Mouse (Mus musculus): ENCODE results near the gene Nkd2.

Gene Nkd2

DNA sequence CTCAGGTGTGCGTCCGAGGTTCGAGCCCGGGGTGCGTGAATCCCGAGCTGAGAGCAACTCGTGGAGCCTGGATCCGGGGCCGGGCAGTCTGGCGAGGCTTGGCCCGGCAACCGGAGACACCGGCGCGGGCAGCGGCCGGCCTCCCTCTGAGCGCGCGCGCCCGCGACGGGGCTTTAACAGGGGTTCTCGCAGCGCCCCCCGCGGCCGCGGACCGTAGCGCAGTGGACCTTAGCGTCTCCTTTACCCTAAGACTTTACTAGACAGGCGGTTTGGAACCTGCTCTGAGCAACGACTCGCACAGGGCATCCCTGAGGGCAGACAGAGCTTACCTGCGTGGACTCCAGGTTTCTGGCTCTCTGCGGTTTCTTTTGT, at the start of gene Nkd2:
Nkd2 (minus strand) TSS at position 167 of the 372 bp plus-strand sequence.
- peak; percentile 57 to 85 for DNase-seq (ENCODE audit: low spot score in 2 of 2)

GRCm38 (mm10) chr13:73892493-73893178, 45.2 kb upstream of the Nkd2 start:
- no peak for DNase-seq (ENCODE audit: low spot score in 2 of 2)

DNA sequence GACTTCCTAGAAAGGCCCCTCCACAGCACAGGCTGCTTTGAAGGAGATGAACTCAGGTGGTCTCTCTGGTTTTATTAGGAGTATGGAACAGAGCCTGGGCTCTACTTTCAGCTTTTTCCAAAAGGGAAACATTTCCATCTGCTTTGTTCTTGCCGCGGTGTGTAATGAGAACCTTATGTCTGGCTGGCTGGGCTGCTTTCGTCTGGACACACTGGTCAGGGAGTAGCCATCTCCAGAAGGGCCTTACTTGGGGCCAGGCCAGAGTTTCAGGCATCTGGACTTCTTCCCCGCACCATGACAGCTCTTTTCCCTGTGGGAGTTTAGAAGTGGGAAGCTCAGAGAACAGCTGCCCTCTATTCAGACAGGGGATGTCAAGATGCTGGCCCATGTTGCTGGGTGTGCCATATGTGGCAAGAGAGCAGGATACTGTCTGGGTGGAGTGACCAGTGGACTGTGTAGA, 40.0 kb upstream of the Nkd2 start:
- DNase-seq (ENCODE audit: low spot score in 2 of 2) = no peak

DNA sequence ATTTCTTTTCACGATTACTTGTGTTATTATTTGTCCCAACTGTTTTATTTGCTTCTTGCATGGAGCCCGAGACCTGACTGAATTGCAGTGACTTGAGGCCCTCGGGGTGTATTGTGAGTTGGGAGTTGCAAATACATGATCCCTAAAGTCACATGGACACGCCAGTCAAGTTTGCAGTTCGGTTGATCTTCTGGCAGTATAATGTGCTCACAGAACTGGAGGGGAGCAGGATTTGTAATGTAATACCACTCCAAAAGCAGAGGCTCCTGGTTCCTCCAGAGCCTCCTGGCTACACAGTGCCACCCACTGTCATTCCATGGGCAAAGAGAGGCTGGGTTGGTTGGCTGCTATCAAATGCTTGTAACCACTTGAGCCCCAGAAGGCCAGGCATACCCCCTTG, 39.2 kb upstream of the Nkd2 start:
- DNase-seq (ENCODE audit: low spot score in 2 of 2) = no peak

DNA sequence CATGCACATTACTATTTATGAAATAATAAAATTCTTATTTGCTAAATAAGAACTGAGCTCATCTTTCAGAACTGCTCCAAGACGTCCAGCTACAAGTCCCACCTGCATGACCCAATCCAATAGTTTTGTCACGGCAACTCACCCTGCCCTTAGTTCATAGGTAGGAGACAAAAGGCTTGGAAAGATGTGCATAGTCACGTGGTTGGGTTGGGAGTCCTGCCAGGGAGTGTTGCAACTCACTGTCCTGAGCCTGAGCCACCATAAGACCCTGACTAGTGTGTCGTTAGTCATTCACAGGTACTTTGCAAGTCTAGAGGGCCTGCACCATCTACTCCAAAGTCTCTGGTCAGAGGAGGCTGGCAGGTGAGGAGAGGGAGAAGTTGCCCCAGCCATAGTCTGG, 38.6 kb upstream of the Nkd2 start:
- DNase-seq (ENCODE audit: low spot score in 2 of 2) = no peak

- DNase-seq (ENCODE audit: low spot score in 2 of 2) = no peak
These were observed 38.2 kb upstream of the Nkd2 start for GRCm38 (mm10) chr13:73885656-73886055.

DNA sequence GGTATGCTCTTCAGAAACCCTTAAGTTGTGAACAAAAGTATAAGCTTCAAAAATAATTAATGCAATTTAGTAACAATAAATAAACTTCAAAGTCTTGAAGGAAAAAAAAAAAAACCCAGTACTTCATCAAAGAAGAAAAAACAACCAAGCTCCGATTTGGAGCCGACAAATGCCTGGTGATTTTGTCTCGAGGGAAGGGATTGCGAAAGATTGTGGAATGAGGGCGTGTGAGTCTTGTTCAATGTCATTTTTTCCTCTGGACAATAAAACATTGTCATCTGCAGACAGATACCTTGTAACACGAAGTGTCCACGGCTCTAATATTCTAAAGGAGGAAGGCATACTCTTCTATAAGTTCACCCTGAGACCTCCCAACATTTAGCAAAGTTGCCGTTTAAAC, 33.9 kb upstream of the Nkd2 start:
- no peak for DNase-seq (ENCODE audit: low spot score in 2 of 2)

DNA sequence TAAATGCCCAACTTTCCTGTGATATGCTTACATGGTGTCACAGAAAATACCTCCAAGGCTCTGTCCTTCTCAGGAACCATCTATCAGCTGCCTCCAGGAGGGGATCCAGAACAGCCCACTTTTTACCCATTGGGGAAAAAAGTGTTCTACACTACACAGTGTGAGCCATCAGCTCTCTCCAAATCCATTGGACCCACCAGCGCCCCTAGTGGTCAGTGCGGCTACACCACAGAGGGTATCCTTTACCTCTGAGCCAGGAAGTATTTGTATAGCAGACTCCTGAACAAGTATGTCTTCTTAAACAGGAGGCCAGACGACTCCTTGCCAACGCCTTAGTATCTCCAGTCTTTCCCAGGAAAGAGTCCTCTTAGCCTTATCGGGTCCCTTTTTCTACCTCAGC, 32.4 kb upstream of the Nkd2 start:
- peak; percentile 38 to 82 for DNase-seq (ENCODE audit: low spot score in 2 of 2)

GRCm38 (mm10) chr13:73872159-73872558, 24.7 kb upstream of the Nkd2 start:
- DNase-seq (ENCODE audit: low spot score in 2 of 2) = no peak

DNA sequence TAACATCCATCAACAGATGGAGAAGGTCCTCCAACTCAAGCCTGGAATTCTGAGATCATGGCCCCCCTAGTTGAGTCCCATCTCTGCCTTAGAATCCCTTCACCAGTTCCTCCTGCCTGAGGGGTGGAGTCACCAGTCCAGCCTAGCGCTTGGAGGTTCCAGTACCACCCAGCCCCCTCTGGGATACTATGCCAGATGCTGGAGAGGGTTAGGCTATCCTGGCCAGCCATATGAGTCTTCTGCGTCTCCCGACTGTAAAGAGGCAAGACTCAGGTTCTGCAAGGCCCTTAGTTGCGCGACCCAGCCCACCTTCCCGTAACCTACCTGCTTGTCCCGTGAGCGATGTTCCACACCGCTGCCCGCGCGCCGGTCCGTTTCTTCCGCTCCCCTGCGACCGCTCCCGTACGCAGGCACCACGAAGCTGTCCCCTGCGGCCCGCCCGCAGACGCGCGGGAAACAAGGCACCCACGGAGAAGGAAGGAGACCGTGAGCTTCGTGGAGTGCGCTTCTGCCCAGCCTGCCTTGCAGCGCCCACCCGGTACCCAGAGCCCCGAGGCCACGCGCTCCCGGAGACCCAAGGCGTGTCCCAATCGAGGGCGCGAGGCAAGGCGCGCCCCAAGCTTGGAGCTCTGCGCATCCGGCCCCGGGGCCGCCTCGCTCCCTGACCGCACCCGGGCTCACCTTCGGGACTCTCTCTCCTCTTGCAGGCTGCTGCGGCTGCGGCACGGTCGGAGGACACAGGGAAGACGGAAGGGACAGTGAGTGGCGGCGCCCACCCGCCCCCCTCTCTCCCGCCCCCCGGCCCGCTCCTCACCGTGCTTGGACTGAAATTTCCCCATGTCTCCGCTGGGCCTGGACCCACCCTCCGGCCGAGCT, 604 bp downstream of the Nkd2 start:
- DNase-seq (ENCODE audit: low spot score in 2 of 2) = peak in 1 of 2 experiments; percentile 20

GRCm38 (mm10) chr13:73842696-73843095, 4.7 kb downstream of the Nkd2 start:
- DNase-seq (ENCODE audit: low spot score in 2 of 2) = no peak

- DNase-seq (ENCODE audit: low spot score in 2 of 2) = no peak
These were observed 7.7 kb downstream of the Nkd2 start for GRCm38 (mm10) chr13:73839740-73840139.

DNA sequence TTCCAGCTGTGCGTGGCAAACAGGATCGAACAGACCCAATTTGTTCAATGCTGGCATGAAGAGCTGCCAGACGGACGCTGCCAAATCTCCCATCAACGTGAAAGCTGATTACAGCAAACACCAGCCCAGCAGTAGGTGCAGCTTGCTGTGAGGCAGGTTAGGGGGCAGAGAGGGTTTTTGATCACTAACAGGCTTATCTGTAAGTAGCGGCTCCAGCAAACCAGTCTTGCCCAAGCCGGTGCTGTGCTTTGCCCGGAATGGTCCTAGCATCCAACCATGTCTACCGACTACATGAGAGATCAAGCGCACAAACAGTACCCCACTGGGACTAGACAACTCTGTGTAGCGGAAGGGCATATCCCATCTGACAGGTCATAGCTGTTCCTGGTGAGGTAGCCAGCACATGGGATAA, 8.3 kb downstream of the Nkd2 start:
- DNase-seq (ENCODE audit: low spot score in 2 of 2) = no peak

GRCm38 (mm10) chr13:73837708-73838107, 9.7 kb downstream of the Nkd2 start:
- DNase-seq (ENCODE audit: low spot score in 2 of 2) = no peak

DNA sequence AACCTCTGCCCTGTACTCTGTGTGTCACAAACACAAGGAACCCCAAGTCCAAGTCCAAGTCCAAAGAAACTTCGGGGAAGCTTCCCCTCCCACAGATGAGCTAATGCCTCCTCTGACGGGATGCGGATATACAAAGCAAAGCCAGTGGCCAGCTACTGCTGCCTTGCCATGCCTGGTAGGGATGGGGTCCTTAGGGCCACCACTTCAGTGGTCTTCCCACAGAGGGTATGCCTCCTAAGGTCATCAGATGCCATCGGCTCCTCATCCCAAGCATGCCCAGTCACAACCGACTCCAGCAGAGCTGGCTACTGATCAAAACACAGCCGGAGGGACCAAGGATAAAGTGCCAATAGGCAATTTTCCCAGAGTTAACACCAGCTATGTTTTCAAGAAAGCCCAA, 10.9 kb downstream of the Nkd2 start:
- DNase-seq (ENCODE audit: low spot score in 2 of 2) = no peak

- DNase-seq (ENCODE audit: low spot score in 2 of 2) = no peak
These were observed 11.6 kb downstream of the Nkd2 start for GRCm38 (mm10) chr13:73835791-73836190.

GRCm38 (mm10) chr13:73833809-73834208, 13.6 kb downstream of the Nkd2 start:
- no peak for DNase-seq (ENCODE audit: low spot score in 2 of 2)

DNA sequence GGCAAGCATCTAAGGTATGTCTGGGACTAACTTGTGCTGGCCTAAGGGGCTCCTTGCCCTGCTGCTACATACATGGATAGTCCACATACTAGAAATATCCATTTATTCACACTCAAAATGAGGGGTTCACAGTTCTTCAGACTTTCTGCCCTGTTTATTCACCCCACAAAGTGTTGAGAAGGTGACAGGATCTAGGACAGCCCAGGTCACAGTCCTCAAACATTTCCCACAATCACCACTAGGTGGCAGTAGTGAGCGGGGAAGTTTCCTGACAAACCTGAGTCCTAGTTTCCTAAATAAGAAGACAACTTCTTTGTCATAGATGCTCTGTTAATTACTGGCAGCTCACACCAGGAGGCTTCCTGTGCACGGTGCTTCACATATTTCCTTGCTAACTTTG, 15.9 kb downstream of the Nkd2 start:
- DNase-seq (ENCODE audit: low spot score in 2 of 2) = peak; percentile 44 to 63

DNA sequence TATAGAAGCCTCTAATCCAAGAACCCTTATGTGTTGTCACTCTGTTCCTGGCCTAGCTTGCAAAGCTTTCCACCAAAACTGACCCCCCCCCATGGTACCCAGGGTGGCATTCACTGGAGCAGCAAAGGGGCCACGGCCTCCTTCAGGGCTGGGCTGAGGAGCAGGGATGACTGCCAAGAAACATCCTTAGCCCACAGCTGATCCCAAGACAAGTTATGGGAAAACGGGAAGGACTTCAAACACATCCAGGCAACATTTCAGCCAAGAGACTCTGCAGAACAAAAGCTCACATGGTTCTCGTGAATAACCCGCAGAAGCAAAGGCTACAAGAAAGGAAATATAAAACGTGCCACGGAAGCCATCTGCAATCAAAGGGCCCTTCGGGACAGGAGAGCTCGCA, 20.2 kb downstream of the Nkd2 start:
- no peak for DNase-seq (ENCODE audit: low spot score in 2 of 2)

DNA sequence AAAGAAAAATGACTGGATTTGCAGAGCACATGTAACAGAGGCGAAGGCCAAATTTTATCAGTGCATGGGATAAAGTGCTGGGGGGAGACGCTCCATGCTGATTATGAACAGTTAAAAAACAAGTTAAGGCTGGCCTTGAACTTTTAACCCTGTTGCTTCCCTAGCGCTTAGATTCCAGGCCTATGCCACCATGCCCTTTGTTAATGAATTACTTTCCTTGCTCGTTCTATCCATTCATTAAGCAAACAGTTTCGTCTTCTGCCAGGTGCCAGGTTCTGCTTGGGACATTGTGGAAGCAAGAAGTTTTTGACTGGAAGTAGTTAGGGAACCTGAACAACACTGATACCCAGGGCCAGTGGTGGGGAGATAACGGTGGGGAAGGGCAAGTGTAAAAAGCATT, 23.7 kb downstream of the Nkd2 start:
- no peak for DNase-seq (ENCODE audit: low spot score in 2 of 2)

DNA sequence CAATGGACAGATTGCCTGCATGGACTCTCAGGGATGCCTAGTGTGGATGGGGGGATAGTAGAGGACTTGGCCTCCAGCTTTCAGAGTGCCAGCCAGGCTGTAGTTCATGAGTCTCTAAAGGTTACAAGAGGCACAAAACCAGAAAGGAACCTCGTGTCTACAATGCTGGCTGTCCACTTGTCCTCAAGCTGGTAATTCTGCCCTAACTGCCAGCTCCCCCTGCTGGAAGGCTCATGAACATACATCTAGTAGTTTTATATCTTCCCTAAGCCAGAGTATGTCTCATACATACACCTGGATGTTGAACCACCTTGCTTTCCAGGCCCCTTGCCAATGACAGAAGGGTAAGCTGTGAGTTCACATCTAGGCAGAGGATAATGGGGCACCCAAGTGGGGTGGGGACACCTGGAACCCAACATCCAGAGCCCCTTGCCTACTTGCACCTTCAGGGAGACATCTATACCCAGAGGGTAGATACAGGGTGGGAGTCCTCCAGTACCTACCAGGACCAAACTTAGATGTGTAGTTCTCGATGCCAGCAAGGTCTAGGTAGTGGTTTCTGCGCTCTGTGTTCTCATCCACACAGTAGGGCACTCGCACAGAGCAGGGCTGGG, 25.1 kb downstream of the Nkd2 start:
- peak; percentile 33 to 73 for DNase-seq (ENCODE audit: low spot score in 2 of 2)

- no peak for DNase-seq (ENCODE audit: low spot score in 2 of 2)
These were observed 26.2 kb downstream of the Nkd2 start for GRCm38 (mm10) chr13:73821251-73821650.

DNA sequence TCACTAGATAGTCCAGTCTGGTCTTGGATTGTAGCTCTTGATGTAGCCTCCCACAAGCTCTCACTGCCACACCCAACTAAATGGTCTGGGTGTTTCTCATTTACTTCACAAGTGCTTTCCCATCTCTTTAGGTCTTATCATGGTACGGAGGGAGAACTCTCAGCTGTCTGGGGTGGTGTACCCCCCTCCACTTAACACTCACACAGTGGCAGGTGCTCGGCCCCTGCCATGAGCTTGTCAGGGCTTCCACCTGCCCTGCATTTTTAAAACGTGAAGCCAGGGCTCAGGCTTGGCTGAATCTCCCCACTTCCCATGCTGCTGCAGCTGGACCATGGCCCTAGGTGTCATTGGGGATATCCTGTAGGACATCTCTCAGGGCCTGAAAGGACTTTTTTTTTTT, 28.5 kb downstream of the Nkd2 start:
- DNase-seq (ENCODE audit: low spot score in 2 of 2) = no peak

Data from spleen, postnatal 10 days (tissue).